Mouse (Mus musculus) liver, adult 2 months (tissue): ENCODE results near the gene Ccdc32. TPM values are rescaled to one million over a fixed set of nuclear protein-coding genes. Genes with fewer than 3 reads are reported as not detected.
A peak's percentile ranks its signal among the peaks of the same experiment; 100 is the strongest.

ENCODE experiments used
- DNase-seq: peaks from one replicate; pipeline ENCODE4 v3.0.0-alpha.2; 2011; ENCODE audit warnings: low read depth, low spot score; ENCODE audit errors: extremely low read depth
- H3K27ac ChIP-seq: fragments of 200-500 bp; replicated peaks from 2 replicates; pipeline ENCODE4 v1.5.1; 2012; ENCODE audit warnings: low read depth, mild to moderate bottlenecking, control low read depth, inconsistent platforms, low read length; ENCODE audit not compliant: insufficient read depth
- H3K27me3 ChIP-seq: fragments of 200-500 bp; 2 replicates; pipeline ENCODE4 v1.6.1; 2012; ENCODE audit warnings: mild to moderate bottlenecking, moderate library complexity, low read length, inconsistent platforms; ENCODE audit not compliant: control insufficient read depth, insufficient read depth
- H3K36me3 ChIP-seq: fragments of 200-500 bp; 2 replicates; pipeline ENCODE4 v1.6.1; 2012; ENCODE audit warnings: low read length, inconsistent platforms; ENCODE audit not compliant: control insufficient read depth, insufficient read depth
- H3K4me1 ChIP-seq: fragments of 200-500 bp; 2 replicates; pipeline ENCODE4 v1.6.1; 2011; ENCODE audit warnings: low read length; ENCODE audit not compliant: control insufficient read depth, insufficient read depth
- H3K4me3 ChIP-seq: fragments of 200-500 bp; 2 replicates; pipeline ENCODE4 v1.5.1; 2011; ENCODE audit warnings: low read depth, mild to moderate bottlenecking, control low read depth, low read length, moderate library complexity; ENCODE audit not compliant: insufficient read depth
- H3K79me2 ChIP-seq: fragments of 200-500 bp; 2 replicates; pipeline ENCODE4 v1.6.1; 2012; ENCODE audit warnings: inconsistent platforms, mild to moderate bottlenecking, low read length, moderate library complexity; ENCODE audit not compliant: control insufficient read depth, insufficient read depth
- H3K9ac ChIP-seq: fragments of 200-500 bp; 2 replicates; pipeline ENCODE4 v1.6.1; 2012; ENCODE audit warnings: low read depth, mild to moderate bottlenecking, control low read depth, inconsistent platforms, low read length
- CTCF ChIP-seq: fragments of 200-500 bp; IDR thresholded peaks from 2 replicates; pipeline ENCODE4 v1.5.1; 2011; ENCODE audit warnings: low read depth, low read length, control low read depth
- POLR2A ChIP-seq: fragments of 200-500 bp; IDR thresholded peaks from 2 replicates; pipeline ENCODE4 v1.6.1; 2011; ENCODE audit warnings: low read length, control low read depth; ENCODE audit not compliant: insufficient read depth; ENCODE audit errors: extremely low read depth
- WGBS: fragments of 180-500 bp; shearing (Covaris S2); methylation state at CpG from one replicate; pipeline ENCODE4 v1.1.7; 2018; 5-methylcytosine and 5-hydroxymethylcytosine counted together
- polyA plus RNA-seq: library from polyadenylated mRNA; depleted of rRNA; stranded (reverse); fragments of >200 nt; gene quantifications from 2 replicates; pipeline ENCODE4 v1.2.3, GENCODE M21; 2012
- total RNA-seq: library from RNA; depleted of rRNA; stranded (reverse); fragments of >200 nt; gene quantifications from 2 replicates; pipeline ENCODE4 v1.2.3, GENCODE M21; 2014

Gene Ccdc32
- total and polyA plus RNA-seq, 2 experiments: 3.1 to 5.3 TPM

- H3K36me3 ChIP-seq: no peaks in the 10 kb centered on the region
- under 1% methylated on average over 77 of the region's 77 CpGs for WGBS
These were observed 17.7 kb upstream of the Ccdc32 start, which contains the start of gene Knl1 for GRCm38 (mm10) chr2:119046649-119047611. Knl1 (plus strand) TSS chr2:119047119.

GRCm38 (mm10) chr2:119045163-119045562 is 16.0 kb upstream of the Ccdc32 start:
- Histone ChIP-seq H3K79me2 (no peaks in the 10 kb centered on the region), H3K9ac (no peak overlapping the region), H3K4me3 (no peak overlapping the region), H3K27me3 (no peaks in the 10 kb centered on the region), H3K4me1 (no peaks in the 10 kb centered on the region), H3K36me3 (no peaks in the 10 kb centered on the region), H3K27ac (no peak overlapping the region)
- WGBS: 95% methylated on average over 2 of the region's 2 CpGs
- DNase-seq: no peak
- TF ChIP-seq CTCF (no peak), POLR2A (no peak)

More at GRCm38 (mm10) chr2:119046649-119047611, 17.7 kb upstream of the Ccdc32 start, which contains the start of gene Knl1:
- Histone ChIP-seq H3K9ac (peak within 1 kb of the TSS; percentile 58), H3K27ac (0 out of 2 replicates have a peak within 1 kb of the TSS, but pooled peaks have one; percentile 20), H3K4me3 (peak within 1 kb of the TSS; percentile 95), H3K27me3 (no peaks in the 10 kb centered on the region), H3K4me1 (no peaks in the 10 kb centered on the region), H3K79me2 (0 out of 2 replicates have a peak, but pooled peaks cover 9% of the 10 kb centered on the region)
- peak; percentile 79 for DNase-seq
- TF ChIP-seq CTCF (no peak), POLR2A (no peak)

- Histone ChIP-seq H3K27me3 (no peaks in the 10 kb centered on the region), H3K9ac (no peak overlapping the region), H3K79me2 (no peaks in the 10 kb centered on the region), H3K4me1 (no peaks in the 10 kb centered on the region), H3K4me3 (no peak overlapping the region), H3K36me3 (peaks cover 8% of the 10 kb centered on the region; the same call in 1 of the 2 replicates), H3K27ac (no peak overlapping the region)
- TF ChIP-seq CTCF: peak; percentile 18; the same call in 1 of the 2 replicates
- no peak for TF ChIP-seq POLR2A
- 48% methylated on average over 4 of the region's 4 CpGs for WGBS
- peak; percentile 19 for DNase-seq
These were observed 11.7 kb upstream of the Ccdc32 start for GRCm38 (mm10) chr2:119040882-119041281.

GRCm38 (mm10) chr2:119035397-119035745 is 6.2 kb upstream of the Ccdc32 start:
- Histone ChIP-seq H3K36me3 (peaks cover 8% of the 10 kb centered on the region; the same call in 1 of the 2 replicates), H3K27ac (no peak overlapping the region), H3K9ac (peak overlapping the region; percentile 73), H3K4me1 (peaks cover 6% of the 10 kb centered on the region; the same call in 1 of the 2 replicates), H3K4me3 (peak overlapping the region; percentile 75), H3K27me3 (no peaks in the 10 kb centered on the region), H3K79me2 (no peaks in the 10 kb centered on the region)
- TF ChIP-seq POLR2A (no peak), CTCF (no peak)
- WGBS: 19% methylated on average over 7 of the region's 7 CpGs
- DNase-seq: no peak

GRCm38 (mm10) chr2:119034656-119035396 is 5.6 kb upstream of the Ccdc32 start, which contains the start of gene Rpusd2:
Rpusd2 (plus strand) TSS chr2:119034790.
- peak; percentile 94 for DNase-seq
- Histone ChIP-seq H3K36me3 (peaks cover 8% of the 10 kb centered on the region; the same call in 1 of the 2 replicates), H3K9ac (peak within 1 kb of the TSS; percentile 73), H3K4me3 (peak within 1 kb of the TSS; percentile 75), H3K79me2 (no peaks in the 10 kb centered on the region), H3K4me1 (peaks cover 6% of the 10 kb centered on the region; the same call in 1 of the 2 replicates), H3K27me3 (no peaks in the 10 kb centered on the region), H3K27ac (peak within 1 kb of the TSS; percentile 40; the same call in 1 of the 2 replicates)
- under 1% methylated on average over 49 of the region's 49 CpGs for WGBS
- 0 out of 2 replicates have a peak, but pooled peaks have one; percentile 38 for TF ChIP-seq POLR2A
- peak; percentile 51 for TF ChIP-seq CTCF
